Mouse (Mus musculus) small intestine, adult 2 months (tissue): ENCODE data around the gene Sez6l.

Source experiments
- CTCF ChIP-seq: fragments of 200-500 bp; IDR thresholded peaks from 2 replicates; pipeline ENCODE4 v1.5.1; 2012; ENCODE audit warnings: low read depth, mild to moderate bottlenecking, control low read depth, inconsistent platforms, low read length, moderate library complexity, mixed read lengths; ENCODE audit not compliant: insufficient replicate concordance, insufficient read length; ENCODE audit errors: extremely low read depth
- POLR2A ChIP-seq: fragments of 200-500 bp; IDR thresholded peaks from 2 replicates; pipeline ENCODE4 v1.6.1; 2012; ENCODE audit warnings: low read depth, mild to moderate bottlenecking, control low read depth, inconsistent platforms, low read length, moderate library complexity

GRCm38 (mm10) chr5:112493492-112493891 is 83.5 kb downstream of the Sez6l start:
- no peak for TF ChIP-seq CTCF
- TF ChIP-seq POLR2A: no peak
